Mouse (Mus musculus) stomach, embryonic 16.5 days (tissue): Measurements from ENCODE around the gene Mrc2. TPM values are rescaled to one million over a fixed set of nuclear protein-coding genes. Genes with fewer than 3 reads are reported as not detected.

Experiments
- ATAC-seq: fragments of 200-750 bp; cut with Nextera tagmentation; 2 replicates; pipeline ENCODE4 v1.8.0; 2017; ENCODE audit warnings: moderate number of reproducible peaks, moderate TSS enrichment; ENCODE audit not compliant: insufficient read depth, low FRiP score
- H3K27ac ChIP-seq: fragments of 300-500 bp; sonication (generic); 2 replicates; pipeline ENCODE4 v1.5.1; 2014; ENCODE audit warnings: low read length
- H3K27me3 ChIP-seq: fragments of 300-500 bp; sonication (generic); 2 replicates; pipeline ENCODE4 v1.6.1; 2014; ENCODE audit warnings: low read length, control low read depth, mixed read lengths; ENCODE audit not compliant: control insufficient read depth, insufficient read depth
- H3K36me3 ChIP-seq: fragments of 300-500 bp; sonication (generic); 2 replicates; pipeline ENCODE4 v1.6.1; 2014; ENCODE audit warnings: low read length; ENCODE audit not compliant: control insufficient read depth, insufficient read depth
- H3K4me1 ChIP-seq: fragments of 300-500 bp; sonication (generic); 2 replicates; pipeline ENCODE4 v1.6.1; 2014; ENCODE audit warnings: low read length, control low read depth, mixed read lengths; ENCODE audit not compliant: control insufficient read depth, insufficient read depth
- H3K4me2 ChIP-seq: fragments of 300-500 bp; sonication (generic); 2 replicates; pipeline ENCODE4 v1.6.1; 2014; ENCODE audit warnings: low read depth, low read length, mixed read lengths
- H3K4me3 ChIP-seq: fragments of 300-500 bp; sonication (generic); replicated peaks from 2 replicates; pipeline ENCODE4 v1.5.1; 2014; ENCODE audit warnings: mild to moderate bottlenecking, low read length
- H3K9ac ChIP-seq: fragments of 300-500 bp; sonication (generic); 2 replicates; pipeline ENCODE4 v1.6.1; 2014; ENCODE audit warnings: low read length
- H3K9me3 ChIP-seq: fragments of 300-500 bp; sonication (generic); replicated peaks from 2 replicates; pipeline ENCODE4 v1.6.1; 2016; ENCODE audit warnings: low read length, control low read depth; ENCODE audit not compliant: control insufficient read depth
- WGBS: fragments of 180-500 bp; shearing (Covaris S2); extraction: QIAGEN DNeasy Blood & Tissue Kit; methylation state at CpG from one replicate; pipeline ENCODE4 v1.1.7; 2014; 5-methylcytosine and 5-hydroxymethylcytosine counted together
- polyA plus RNA-seq: library from polyadenylated mRNA; unstranded; fragments of >200 nt; fragmentation: Nextera tagmentation; extraction: Ambion mirVana; gene quantifications from 2 replicates; pipeline ENCODE4 v1.2.1, GENCODE M21; 2015

The Mrc2 gene
- polyA plus RNA-seq, 1 experiment from 2014 or later: 13.4 TPM

DNA sequence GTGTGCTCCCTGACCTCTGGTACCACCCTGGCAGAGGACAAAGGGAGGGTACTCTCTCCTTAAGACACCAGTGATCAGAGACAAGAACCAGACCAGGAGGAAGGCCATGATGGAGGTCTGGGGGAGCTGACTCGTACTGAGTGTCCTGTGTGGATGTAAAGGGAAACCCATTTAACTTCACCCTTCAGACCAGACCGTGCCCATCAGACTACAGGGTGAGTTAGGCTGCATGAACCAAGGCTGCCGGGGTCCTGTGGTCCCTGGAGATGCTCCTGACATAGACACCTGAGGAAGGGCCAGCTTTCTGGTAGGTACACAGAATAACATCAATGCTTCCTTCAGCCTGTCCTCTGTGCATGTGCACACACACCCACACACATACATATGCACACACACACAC lies 73.2 kb downstream of the Mrc2 start:
- no peak overlapping the region for H3K27ac ChIP-seq
- H3K4me1 ChIP-seq: peaks cover 17% of the 10 kb centered on the region
- H3K4me2 ChIP-seq: no peak overlapping the region
- H3K27me3 ChIP-seq: no peaks in the 10 kb centered on the region
- no peaks in the 10 kb centered on the region for H3K36me3 ChIP-seq
- no peak for ATAC-seq
- no peak overlapping the region for H3K9ac ChIP-seq
- H3K4me3 ChIP-seq: no peak overlapping the region
- no peaks in the 10 kb centered on the region for H3K9me3 ChIP-seq
- 83% methylated on average over 3 of the region's 3 CpGs for WGBS

DNA sequence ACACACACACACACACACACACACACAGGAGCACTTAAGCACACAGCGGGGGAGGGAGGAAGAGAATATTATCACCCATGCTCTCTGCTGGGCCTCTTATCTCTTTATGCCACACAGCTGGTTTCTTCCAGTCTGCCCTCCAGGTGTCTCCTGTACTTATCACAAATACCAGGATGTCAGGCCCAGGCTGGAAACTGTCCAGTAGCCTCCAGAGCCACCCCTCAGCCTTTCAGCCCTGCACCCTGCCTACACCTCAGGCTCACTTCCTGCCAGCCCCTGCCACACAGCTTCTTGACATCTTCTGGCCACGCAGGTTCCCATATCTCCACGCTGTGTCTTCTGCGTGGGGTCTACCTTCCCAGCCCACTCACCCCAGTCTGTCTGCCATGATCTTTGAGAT lies 73.6 kb downstream of the Mrc2 start:
- H3K27ac ChIP-seq: no peak overlapping the region
- H3K9ac ChIP-seq: no peak overlapping the region
- H3K4me3 ChIP-seq: no peak overlapping the region
- no peaks in the 10 kb centered on the region for H3K36me3 ChIP-seq
- H3K4me2 ChIP-seq: no peak overlapping the region
- ATAC-seq: peak; percentile 52; the same call in 1 of the 2 replicates
- H3K9me3 ChIP-seq: no peaks in the 10 kb centered on the region
- H3K27me3 ChIP-seq: no peaks in the 10 kb centered on the region
- whole genome bisulfite sequencing: 61% methylated on average over 3 of the region's 4 CpGs
- peaks cover 17% of the 10 kb centered on the region for H3K4me1 ChIP-seq

DNA sequence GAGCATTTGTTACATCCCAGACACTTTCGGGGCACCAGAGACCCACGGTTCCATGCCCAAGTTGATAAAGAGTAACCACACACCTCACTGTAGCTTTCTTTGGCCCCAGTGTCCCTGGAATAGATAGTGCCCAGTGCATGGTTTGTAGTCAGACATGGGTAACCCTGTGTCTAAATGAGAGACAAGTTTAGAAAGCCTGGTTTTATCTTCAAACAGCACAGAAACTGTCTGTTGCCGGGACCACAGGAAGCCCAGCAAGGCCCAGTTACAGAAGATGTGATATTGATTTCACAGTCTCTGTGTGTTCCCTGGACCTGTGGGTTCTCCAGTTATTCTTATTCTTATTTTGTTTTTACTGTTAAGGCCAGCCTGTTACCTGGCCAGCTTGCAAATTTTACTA lies 74.7 kb downstream of the Mrc2 start:
- Histone ChIP-seq H3K27me3 (no peaks in the 10 kb centered on the region), H3K4me1 (peaks cover 17% of the 10 kb centered on the region), H3K36me3 (no peaks in the 10 kb centered on the region), H3K4me3 (no peak overlapping the region), H3K4me2 (no peak overlapping the region), H3K9me3 (no peaks in the 10 kb centered on the region), H3K27ac (no peak overlapping the region), H3K9ac (no peak overlapping the region)
- ATAC-seq: no peak
- 80% methylated on average over 3 of the region's 3 CpGs for WGBS

GRCm38 (mm10) chr11:105368833-105369232 lies 76.4 kb downstream of the Mrc2 start:
- Histone ChIP-seq H3K4me3 (no peak overlapping the region), H3K4me2 (no peak overlapping the region), H3K4me1 (peaks cover 10% of the 10 kb centered on the region), H3K36me3 (no peaks in the 10 kb centered on the region), H3K27ac (no peak overlapping the region), H3K9me3 (no peaks in the 10 kb centered on the region), H3K9ac (no peak overlapping the region), H3K27me3 (no peaks in the 10 kb centered on the region)
- WGBS: 81% methylated on average over 5 of the region's 5 CpGs
- ATAC-seq: no peak

GRCm38 (mm10) chr11:105369526-105370386 lies 77.3 kb downstream of the Mrc2 start:
- Histone ChIP-seq H3K36me3 (no peaks in the 10 kb centered on the region), H3K4me1 (0 out of 2 replicates have a peak, but pooled peaks cover 3% of the 10 kb centered on the region), H3K9ac (no peak overlapping the region), H3K27ac (no peak overlapping the region), H3K4me2 (no peak overlapping the region), H3K27me3 (no peaks in the 10 kb centered on the region), H3K9me3 (no peaks in the 10 kb centered on the region), H3K4me3 (no peak overlapping the region)
- ATAC-seq: no peak
- whole genome bisulfite sequencing: 82% methylated on average over 13 of the region's 13 CpGs

GRCm38 (mm10) chr11:105371818-105372217 lies 79.4 kb downstream of the Mrc2 start:
- H3K27ac ChIP-seq: no peak overlapping the region
- H3K9ac ChIP-seq: no peak overlapping the region
- no peak overlapping the region for H3K4me2 ChIP-seq
- no peaks in the 10 kb centered on the region for H3K27me3 ChIP-seq
- H3K4me1 ChIP-seq: no peaks in the 10 kb centered on the region
- no peak for ATAC-seq
- no peaks in the 10 kb centered on the region for H3K36me3 ChIP-seq
- 79% methylated on average over 9 of the region's 9 CpGs for WGBS
- H3K4me3 ChIP-seq: no peak overlapping the region
- no peaks in the 10 kb centered on the region for H3K9me3 ChIP-seq

DNA sequence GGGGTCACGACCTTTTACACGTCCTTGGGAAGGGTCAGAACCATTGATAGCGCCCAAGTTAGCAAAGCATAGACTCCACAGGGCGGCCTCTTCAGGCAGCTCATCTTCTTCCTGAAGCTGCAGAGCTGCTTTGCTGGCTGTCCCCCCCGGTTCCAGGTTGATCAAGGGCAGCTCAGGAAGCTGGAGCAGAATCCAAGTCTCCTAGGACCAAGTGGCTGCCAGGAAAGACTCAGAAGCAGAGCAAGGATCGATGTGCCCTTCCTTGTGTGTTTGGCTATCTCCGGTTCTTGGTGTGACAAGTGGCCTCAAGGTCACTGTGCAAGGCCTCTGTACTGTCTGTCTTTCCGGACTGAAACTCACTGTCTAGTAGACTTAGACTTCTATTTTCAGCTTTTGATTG lies 81.4 kb downstream of the Mrc2 start:
- no peaks in the 10 kb centered on the region for H3K9me3 ChIP-seq
- no peak for ATAC-seq
- H3K4me2 ChIP-seq: no peak overlapping the region
- H3K4me3 ChIP-seq: no peak overlapping the region
- no peaks in the 10 kb centered on the region for H3K27me3 ChIP-seq
- H3K4me1 ChIP-seq: no peaks in the 10 kb centered on the region
- H3K36me3 ChIP-seq: no peaks in the 10 kb centered on the region
- no peak overlapping the region for H3K27ac ChIP-seq
- H3K9ac ChIP-seq: no peak overlapping the region
- 72% methylated on average over 8 of the region's 8 CpGs for WGBS

- Histone ChIP-seq H3K4me1 (no peaks in the 10 kb centered on the region), H3K4me3 (no peak overlapping the region), H3K9ac (no peak overlapping the region), H3K4me2 (no peak overlapping the region), H3K9me3 (no peaks in the 10 kb centered on the region), H3K27ac (no peak overlapping the region), H3K27me3 (no peaks in the 10 kb centered on the region), H3K36me3 (no peaks in the 10 kb centered on the region)
- no peak for ATAC-seq
- WGBS: 60% methylated on average over 10 of the region's 10 CpGs
Measured at GRCm38 (mm10) chr11:105374526-105375175, 82.2 kb downstream of the Mrc2 start.

GRCm38 (mm10) chr11:105375821-105376235 lies 83.4 kb downstream of the Mrc2 start:
- ATAC-seq: peak; percentile 78
- H3K4me2 ChIP-seq: no peak overlapping the region
- H3K27me3 ChIP-seq: no peaks in the 10 kb centered on the region
- H3K9ac ChIP-seq: no peak overlapping the region
- no peaks in the 10 kb centered on the region for H3K4me1 ChIP-seq
- no peaks in the 10 kb centered on the region for H3K36me3 ChIP-seq
- 86% methylated on average over 1 of the region's 1 CpGs for WGBS
- no peak overlapping the region for H3K27ac ChIP-seq
- H3K9me3 ChIP-seq: no peaks in the 10 kb centered on the region
- no peak overlapping the region for H3K4me3 ChIP-seq
